Mouse (Mus musculus) Patski (cell line): Measurements from ENCODE around the gene Cln3. TPM values are rescaled to one million over a fixed set of nuclear protein-coding genes. Genes with fewer than 3 reads are reported as not detected.
A peak's percentile ranks its signal among the peaks of the same experiment; 100 is the strongest.

Source experiments
- ATAC-seq: fragments of 100-300 bp; one replicate; pipeline ENCODE4 v1.8.0; 2021
- CTCF ChIA-PET: fragments of 350-600 bp; sonication (Branson Sonifier 250); formaldehyde crosslinking; loops from one replicate; lab custom pipeline; 2022; ENCODE audit warnings: inconsistent platforms; lab: Charles Lee
- POLR2A ChIA-PET: fragments of 350-600 bp; sonication (Branson Sonifier 250); formaldehyde crosslinking; loops from one replicate; lab custom pipeline; 2022; ENCODE audit warnings: antibody characterized with exemption, inconsistent platforms; lab: Charles Lee
- DNase-seq: peaks from one replicate; pipeline ENCODE4 v3.0.0-alpha.2; 2011; ENCODE audit warnings: low read depth, low spot score
- H3K27me3 ChIP-seq: fragments of 371-371 bp; one replicate; pipeline ENCODE4 v1.5.1; 2021
- CTCF ChIP-seq: fragments of 100-300 bp; IDR thresholded peaks from one replicate; pipeline ENCODE4 v1.5.1; 2021
- in situ Hi-C: fragments of 300-500 bp; cut with MboI; formaldehyde crosslinking; loops from 3 replicates; pipeline ENCODE4 v1.11.1; 2018; ENCODE audit warnings: low pct_unique_long_range_greater_than_20kb, mixed read lengths
- polyA plus RNA-seq: library from polyadenylated mRNA; unstranded; gene quantifications from one replicate; pipeline ENCODE4 v1.2.3, GENCODE M21; 2021

Gene Cln3
- polyA plus RNA-seq, 1 experiment from 2014 or later = 2.6 TPM

- peak; percentile 19 for ATAC-seq
- CTCF ChIA-PET = interaction anchor here (0.9 to 1.9 kb wide), 4 partner anchors 10 to 43 kb away, joined by 3 to 6 read pairs (median 5); no protein-coding TSS in a partner anchor
These were observed 36.1 kb upstream of the Cln3 start for GRCm38 (mm10) chr7:126621452-126622359.

GRCm38 (mm10) chr7:126619559-126620275 lies 34.1 kb upstream of the Cln3 start:
- H3K27me3 ChIP-seq = no peaks in the 10 kb centered on the region
- no peak for DNase-seq
- in situ Hi-C loops = no loop called here
- ChIA-PET POLR2A (no interaction called here), CTCF (no interaction called here)
- ATAC-seq = no peak
- TF ChIP-seq CTCF = no peak

More at GRCm38 (mm10) chr7:126621452-126622359, 36.1 kb upstream of the Cln3 start:
- DNase-seq = no peak
- TF ChIP-seq CTCF = no peak
- in situ Hi-C loops = no loop called here
- no peaks in the 10 kb centered on the region for H3K27me3 ChIP-seq
- POLR2A ChIA-PET = interaction anchor here (0.7 to 1.0 kb wide), 2 partner anchors 11 to 259 kb away, joined by 3 to 6 read pairs; no protein-coding TSS in a partner anchor

GRCm38 (mm10) chr7:126616707-126617106 lies 31.1 kb upstream of the Cln3 start:
- DNase-seq (no peak), ATAC-seq (no peak)
- in situ Hi-C loops = no loop called here
- H3K27me3 ChIP-seq = no peaks in the 10 kb centered on the region
- CTCF ChIA-PET = interaction anchor here (1.0 kb wide), 1 partner anchor 10 kb away, joined by 3 read pairs; no protein-coding TSS in a partner anchor
- peak; percentile 29 for TF ChIP-seq CTCF
- POLR2A ChIA-PET = interaction anchor here (1.4 kb wide), 1 partner anchor 10 kb away, joined by 5 read pairs; no protein-coding TSS in a partner anchor

- ATAC-seq (no peak), DNase-seq (no peak)
- POLR2A ChIA-PET = interaction anchor here (0.6 kb wide), 1 partner anchor 1199 kb away, joined by 4 read pairs; no protein-coding TSS in a partner anchor
- no peaks in the 10 kb centered on the region for H3K27me3 ChIP-seq
- CTCF ChIA-PET = no interaction called here
- in situ Hi-C loops = no loop called here
- no peak for TF ChIP-seq CTCF
These were observed 27.1 kb upstream of the Cln3 start for GRCm38 (mm10) chr7:126612736-126613135.

- TF ChIP-seq CTCF = no peak
- in situ Hi-C loops = no loop called here
- ATAC-seq = no peak
- DNase-seq = no peak
- ChIA-PET CTCF (interaction anchor here (1.0 to 1.4 kb wide), 5 partner anchors 9 to 46 kb away, joined by 3 to 5 read pairs (median 3); no protein-coding TSS in a partner anchor), POLR2A (interaction anchor here (1.6 kb wide), 1 partner anchor 9 kb away, joined by 5 read pairs; no protein-coding TSS in a partner anchor)
- no peaks in the 10 kb centered on the region for H3K27me3 ChIP-seq
These were observed 22.2 kb upstream of the Cln3 start for GRCm38 (mm10) chr7:126607796-126608195.

- ATAC-seq (no peak), DNase-seq (no peak)
- no peak for TF ChIP-seq CTCF
- POLR2A ChIA-PET = interaction anchor here (1.6 kb wide), 1 partner anchor 10 kb away, joined by 5 read pairs; no protein-coding TSS in a partner anchor
- CTCF ChIA-PET = interaction anchor here (1.0 to 1.3 kb wide), 5 partner anchors 10 to 45 kb away, joined by 3 to 4 read pairs (median 3); partner anchors contain the start of gene Apobr
- in situ Hi-C loops = no loop called here
- no peaks in the 10 kb centered on the region for H3K27me3 ChIP-seq
These were observed 21.4 kb upstream of the Cln3 start for GRCm38 (mm10) chr7:126607064-126607463.

GRCm38 (mm10) chr7:126606611-126607010 lies 21.0 kb upstream of the Cln3 start:
- in situ Hi-C loops = no loop called here
- DNase-seq = no peak

GRCm38 (mm10) chr7:126602650-126603049 lies 17.0 kb upstream of the Cln3 start:
- H3K27me3 ChIP-seq = no peaks in the 10 kb centered on the region
- in situ Hi-C loops = no loop called here
- no peak for TF ChIP-seq CTCF
- ChIA-PET POLR2A (interaction anchor here (1.8 kb wide), 1 partner anchor 31 kb away, joined by 3 read pairs; no protein-coding TSS in a partner anchor), CTCF (interaction anchor here (0.8 kb wide), 1 partner anchor 14 kb away, joined by 3 read pairs; no protein-coding TSS in a partner anchor)
- ATAC-seq (no peak), DNase-seq (no peak)

More at GRCm38 (mm10) chr7:126606611-126607010, 21.0 kb upstream of the Cln3 start:
- H3K27me3 ChIP-seq = no peaks in the 10 kb centered on the region
- ChIA-PET POLR2A (interaction anchor here (1.6 kb wide), 1 partner anchor 10 kb away, joined by 5 read pairs; no protein-coding TSS in a partner anchor), CTCF (interaction anchor here (1.0 to 1.3 kb wide), 4 partner anchors 10 to 26 kb away, joined by 3 to 4 read pairs (median 3); partner anchors contain the start of gene Apobr)
- no peak for TF ChIP-seq CTCF
- no peak for ATAC-seq

- TF ChIP-seq CTCF = no peak
- ATAC-seq = no peak
- DNase-seq = no peak
- CTCF ChIA-PET = interaction anchor here (1.3 kb wide), 1 partner anchor 23 kb away, joined by 3 read pairs; no protein-coding TSS in a partner anchor
- H3K27me3 ChIP-seq = no peaks in the 10 kb centered on the region
- in situ Hi-C loops = no loop called here
- POLR2A ChIA-PET = interaction anchor here (1.8 kb wide), 1 partner anchor 31 kb away, joined by 3 read pairs; no protein-coding TSS in a partner anchor
These were observed 16.3 kb upstream of the Cln3 start for GRCm38 (mm10) chr7:126601896-126602295.
